Mouse (Mus musculus) naive thymus-derived CD4-positive, alpha-beta T cell, adult 2 months (primary cell): ENCODE measurements around the gene BC049762.

Experiments
- DNase-seq: peaks from one replicate; pipeline ENCODE4 v3.0.0-alpha.2; 2011; ENCODE audit warnings: low read depth

BC049762 gene

DNA sequence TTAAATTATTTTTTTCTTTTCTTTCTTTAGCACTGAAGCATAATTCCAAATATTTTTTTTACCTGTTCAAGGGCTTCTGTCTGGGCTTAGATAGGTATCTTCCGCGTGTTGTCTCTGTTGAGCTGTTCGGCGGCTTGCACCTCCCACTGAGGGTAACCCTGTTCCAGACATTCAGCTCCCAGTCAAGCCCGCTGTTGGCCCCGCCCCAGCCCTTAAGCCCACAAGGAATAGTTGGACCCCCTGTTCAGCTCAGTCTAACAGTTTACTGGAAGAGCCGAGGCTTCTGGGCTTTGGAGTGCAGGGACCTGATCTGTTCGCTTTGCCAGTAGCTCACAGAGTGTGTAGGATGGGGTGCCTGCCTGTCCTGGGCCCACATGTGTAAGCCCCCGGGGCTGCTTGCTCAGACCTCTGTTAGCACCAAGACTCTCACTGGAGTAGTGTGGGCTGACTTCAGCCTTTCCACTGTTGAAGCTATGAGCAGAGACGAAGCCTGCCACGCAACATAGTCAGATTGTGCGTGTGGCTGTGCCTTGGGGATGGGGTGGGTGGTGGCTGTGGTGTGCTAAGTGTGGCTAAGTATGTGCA lies 43.4 kb downstream of the BC049762 start:
- no peak for DNase-seq

DNA sequence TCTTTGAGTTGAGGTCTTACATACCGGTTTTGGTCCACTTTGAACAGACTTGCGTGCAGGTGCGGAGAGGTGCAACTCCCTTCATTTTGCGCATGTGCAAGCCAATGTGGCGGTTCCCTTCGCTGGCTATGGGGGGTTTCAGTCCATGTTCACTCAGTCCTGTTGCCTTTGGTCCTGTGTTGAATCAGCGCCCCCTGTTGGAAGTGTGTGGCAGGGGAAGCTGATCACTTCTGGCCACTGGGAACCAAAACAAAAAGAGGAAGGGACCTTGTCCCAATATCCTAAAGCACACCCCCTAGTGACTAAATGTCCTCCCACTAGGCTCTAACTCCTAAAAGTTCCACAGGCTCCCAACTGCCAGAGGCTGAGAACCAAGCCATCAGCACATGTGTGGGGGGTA lies 48.8 kb downstream of the BC049762 start:
- DNase-seq: no peak

DNA sequence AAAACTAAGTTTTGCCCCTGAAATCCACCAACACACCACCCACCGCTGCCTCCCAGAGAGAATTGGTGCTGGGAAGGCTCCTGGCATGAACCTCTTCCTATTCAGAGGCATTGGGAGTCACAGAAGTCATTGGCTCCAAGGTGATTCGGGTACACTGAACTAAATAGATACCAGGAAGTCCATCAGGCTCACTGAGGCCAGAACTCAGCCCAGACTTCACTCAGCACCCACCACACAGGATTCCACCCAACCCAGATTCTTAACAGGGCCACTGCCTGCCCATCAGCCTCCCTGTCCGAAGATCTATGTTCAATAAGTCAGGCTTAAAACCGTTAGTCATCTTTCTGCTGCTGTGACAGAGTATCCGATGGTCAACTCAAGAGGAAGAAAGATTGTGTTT lies 51.4 kb downstream of the BC049762 start:
- DNase-seq: no peak

DNA sequence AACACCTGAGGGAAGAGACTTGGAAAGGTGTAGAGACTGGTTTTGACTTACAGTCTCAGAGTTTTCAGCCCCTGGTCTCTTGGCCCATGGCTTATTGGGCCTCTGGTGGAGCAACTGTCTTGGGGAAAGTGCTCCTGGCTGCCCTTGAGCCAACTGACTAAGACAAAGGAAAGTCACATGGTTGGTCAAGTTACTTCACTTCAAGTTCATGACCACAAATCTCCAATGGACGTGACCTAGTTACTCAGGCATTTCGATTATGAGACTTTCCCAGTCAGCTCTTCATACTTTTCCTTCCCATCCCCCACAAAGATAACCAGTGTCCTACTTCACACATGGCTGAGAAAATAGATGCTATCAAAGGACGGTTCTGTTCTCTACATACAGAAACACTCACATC lies 55.1 kb downstream of the BC049762 start:
- no peak for DNase-seq
